Mouse (Mus musculus) spleen, adult 2 months (tissue): ENCODE measurements around the gene Cnnm3. TPM values are rescaled to one million over a fixed set of nuclear protein-coding genes. Genes with fewer than 3 reads are reported as not detected.
A peak's percentile ranks its signal among the peaks of the same experiment; 100 is the strongest.

Experiments
- DNase-seq, 2 experiments: peaks; one replicate each; pipeline versions ENCODE4 v3.0.0 to v3.0.0-alpha.2; 2012 to 2021; ENCODE audit warnings: low spot score in 2 of 2, low read depth in 1 of 2
- H3K27ac ChIP-seq: fragments of 200-500 bp; 2 replicates; pipeline ENCODE4 v1.5.1; 2012; ENCODE audit warnings: low read length, inconsistent platforms; ENCODE audit not compliant: insufficient read depth
- H3K27me3 ChIP-seq: fragments of 200-500 bp; 2 replicates; pipeline ENCODE4 v1.6.1; 2012; ENCODE audit warnings: mild to moderate bottlenecking, moderate library complexity, low read length, inconsistent platforms; ENCODE audit not compliant: control insufficient read depth, insufficient read depth
- H3K36me3 ChIP-seq: fragments of 200-500 bp; 2 replicates; pipeline ENCODE4 v1.6.1; 2012; ENCODE audit warnings: mild to moderate bottlenecking, low read length, inconsistent platforms; ENCODE audit not compliant: control insufficient read depth, insufficient read depth
- H3K4me1 ChIP-seq: fragments of 200-500 bp; 2 replicates; pipeline ENCODE4 v1.6.1; 2011; ENCODE audit warnings: inconsistent platforms; ENCODE audit not compliant: control insufficient read depth, insufficient read depth, insufficient read length
- H3K4me3 ChIP-seq: fragments of 200-500 bp; 2 replicates; pipeline ENCODE4 v1.5.1; 2011; ENCODE audit warnings: mild to moderate bottlenecking, inconsistent platforms; ENCODE audit not compliant: insufficient read depth, insufficient read length; ENCODE audit errors: extremely low read depth
- CTCF ChIP-seq: fragments of 200-500 bp; IDR thresholded peaks from 2 replicates; pipeline ENCODE4 v1.5.1; 2011; ENCODE audit warnings: mild to moderate bottlenecking, inconsistent platforms; ENCODE audit not compliant: insufficient read depth, insufficient read length, insufficient replicate concordance; ENCODE audit errors: extremely low read depth
- POLR2A ChIP-seq: fragments of 200-500 bp; IDR thresholded peaks from 2 replicates; pipeline ENCODE4 v1.6.1; 2011; ENCODE audit warnings: low read depth, low read length, inconsistent platforms
- WGBS: fragments of 180-500 bp; shearing (Covaris S2); methylation state at CpG from one replicate; pipeline ENCODE4 v1.1.7; 2018; 5-methylcytosine and 5-hydroxymethylcytosine counted together
- polyA plus RNA-seq: library from polyadenylated mRNA; depleted of rRNA; stranded (reverse); fragments of >200 nt; gene quantifications from 2 replicates; pipeline ENCODE4 v1.2.3, GENCODE M21; 2012

Gene Cnnm3
- polyA plus RNA-seq, 1 experiment: 18.4 TPM

GRCm38 (mm10) chr1:36541844-36542243 is 30.2 kb downstream of the Cnnm3 start:
- DNase-seq: no peak
- WGBS: 93% methylated on average over 16 of the region's 16 CpGs
- H3K36me3 ChIP-seq: peaks cover 26% of the 10 kb centered on the region
- peaks cover 2% of the 10 kb centered on the region; the same call in 1 of the 2 replicates for H3K4me1 ChIP-seq
- H3K4me3 ChIP-seq: no peak overlapping the region
- H3K27ac ChIP-seq: no peak overlapping the region
- H3K27me3 ChIP-seq: no peaks in the 10 kb centered on the region
- TF ChIP-seq CTCF: no peak
- TF ChIP-seq POLR2A: no peak

- WGBS: 91% methylated on average over 9 of the region's 9 CpGs
- no peak overlapping the region for H3K27ac ChIP-seq
- no peaks in the 10 kb centered on the region for H3K27me3 ChIP-seq
- TF ChIP-seq POLR2A (no peak), CTCF (no peak)
- DNase-seq: no peak
- peaks cover 2% of the 10 kb centered on the region; the same call in 1 of the 2 replicates for H3K4me1 ChIP-seq
- H3K36me3 ChIP-seq: peaks cover 26% of the 10 kb centered on the region
- no peak overlapping the region for H3K4me3 ChIP-seq
These were observed 31.3 kb downstream of the Cnnm3 start for GRCm38 (mm10) chr1:36542925-36543324.

GRCm38 (mm10) chr1:36545382-36545781 is 33.7 kb downstream of the Cnnm3 start:
- H3K36me3 ChIP-seq: peaks cover 15% of the 10 kb centered on the region
- no peak for DNase-seq
- no peaks in the 10 kb centered on the region for H3K27me3 ChIP-seq
- no peak for TF ChIP-seq POLR2A
- no peak for TF ChIP-seq CTCF
- H3K4me1 ChIP-seq: peaks cover 2% of the 10 kb centered on the region; the same call in 1 of the 2 replicates
- H3K4me3 ChIP-seq: no peak overlapping the region
- 44% methylated on average over 2 of the region's 2 CpGs for WGBS
- H3K27ac ChIP-seq: no peak overlapping the region

GRCm38 (mm10) chr1:36545845-36546600 is 34.4 kb downstream of the Cnnm3 start:
- Histone ChIP-seq H3K27me3 (no peaks in the 10 kb centered on the region), H3K4me3 (peak overlapping the region; percentile 83; the same call in 1 of the 2 replicates), H3K27ac (no peak overlapping the region), H3K36me3 (peaks cover 11% of the 10 kb centered on the region), H3K4me1 (peaks cover 2% of the 10 kb centered on the region; the same call in 1 of the 2 replicates)
- whole genome bisulfite sequencing: 62% methylated on average over 19 of the region's 19 CpGs
- DNase-seq: peak in 1 of 2 experiments; percentile 39
- no peak for TF ChIP-seq CTCF
- TF ChIP-seq POLR2A: no peak

- under 1% methylated on average over 43 of the region's 43 CpGs for WGBS
- no peaks in the 10 kb centered on the region for H3K27me3 ChIP-seq
- TF ChIP-seq POLR2A: peak; percentile 64
- peak; percentile 97 for TF ChIP-seq CTCF
- H3K36me3 ChIP-seq: peaks cover 3% of the 10 kb centered on the region; the same call in 1 of the 2 replicates
- peak within 1 kb of the TSS; percentile 46 for H3K27ac ChIP-seq
- DNase-seq: peak; percentile 93 to 97
- peaks cover 2% of the 10 kb centered on the region; the same call in 1 of the 2 replicates for H3K4me1 ChIP-seq
- H3K4me3 ChIP-seq: peak within 1 kb of the TSS; percentile 83
These were observed 35.3 kb downstream of the Cnnm3 start, which contains the start of gene Ankrd39 for GRCm38 (mm10) chr1:36546888-36547471. TSS of gene Ankrd39 (minus strand) at chr1:36547445.

GRCm38 (mm10) chr1:36547981-36548598 is 36.4 kb downstream of the Cnnm3 start:
- H3K36me3 ChIP-seq: no peaks in the 10 kb centered on the region
- no peaks in the 10 kb centered on the region for H3K27me3 ChIP-seq
- 90% methylated on average over 9 of the region's 9 CpGs for WGBS
- no peak for TF ChIP-seq POLR2A
- no peak for TF ChIP-seq CTCF
- no peak overlapping the region for H3K27ac ChIP-seq
- H3K4me3 ChIP-seq: no peak overlapping the region
- H3K4me1 ChIP-seq: peaks cover 2% of the 10 kb centered on the region; the same call in 1 of the 2 replicates
- DNase-seq: no peak
